Mouse (Mus musculus): ENCODE measurements around the gene Gpr55. TPM values are rescaled to one million over a fixed set of nuclear protein-coding genes. Genes with fewer than 3 reads are reported as not detected.

The Gpr55 gene
- polyA plus RNA-seq, 1 experiment from 2014 or later = 0.05 TPM

DNA sequence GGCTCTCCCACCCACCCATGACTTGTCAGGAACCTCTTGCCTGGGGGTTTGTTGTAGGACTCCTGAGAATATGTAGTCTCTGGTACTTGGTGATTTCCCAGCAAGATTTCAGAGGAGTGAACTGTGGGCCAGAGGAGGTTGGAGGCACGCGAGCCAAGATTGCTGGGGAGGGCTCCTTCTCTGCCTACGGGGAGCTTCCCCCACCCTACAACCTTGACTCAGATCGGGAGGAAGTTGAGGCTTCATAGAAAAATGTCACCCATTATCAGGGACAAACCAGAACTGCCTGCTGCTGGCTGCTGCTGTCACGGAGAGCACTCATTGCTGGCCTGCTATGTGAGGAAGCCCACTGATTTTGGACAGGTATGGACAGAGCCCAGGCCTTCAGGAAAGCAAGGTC lies 3.5 kb downstream of the Gpr55 start:
- WGBS = 84% methylated on average over 5 of the region's 5 CpGs
- H3K4me3 ChIP-seq = no peak overlapping the region
- no peaks in the 10 kb centered on the region; the same call in 1 of the 2 replicates for H3K4me1 ChIP-seq
- H3K9me3 ChIP-seq = no peaks in the 10 kb centered on the region
- H3K4me2 ChIP-seq (replicated peaks) = no peak overlapping the region
- no peak overlapping the region for H3K27ac ChIP-seq (replicated peaks)
- H3K9ac ChIP-seq (replicated peaks) = no peak overlapping the region
- no peak for ATAC-seq (ENCODE audit: low FRiP score, low read depth)
- no peaks in the 10 kb centered on the region for H3K36me3 ChIP-seq
- H3K27me3 ChIP-seq = no peaks in the 10 kb centered on the region

DNA sequence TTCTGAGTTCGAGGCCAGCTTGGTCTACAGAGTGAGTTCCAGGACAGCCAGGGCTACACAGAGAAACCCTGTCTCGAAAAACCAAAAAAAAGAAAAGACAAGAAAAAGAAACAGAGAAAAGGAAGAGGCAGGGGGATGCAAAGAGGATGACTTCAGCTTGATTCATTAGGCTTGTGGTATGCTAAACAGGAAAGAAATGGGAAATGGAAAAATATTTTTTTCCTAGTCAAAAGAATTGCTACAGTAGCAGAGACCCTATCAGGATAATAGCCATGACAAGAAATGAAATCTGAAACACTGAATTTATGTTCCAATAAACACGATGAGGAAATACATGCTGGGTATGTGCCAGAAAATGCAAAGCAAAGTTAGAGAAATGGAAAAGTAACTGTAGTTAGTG lies 5.7 kb downstream of the Gpr55 start:
- Histone ChIP-seq H3K36me3 (no peaks in the 10 kb centered on the region), H3K4me2 (replicated peaks) (no peak overlapping the region), H3K9me3 (no peaks in the 10 kb centered on the region), H3K27ac (replicated peaks) (no peak overlapping the region), H3K4me3 (no peak overlapping the region), H3K27me3 (no peaks in the 10 kb centered on the region), H3K9ac (replicated peaks) (no peak overlapping the region), H3K4me1 (no peaks in the 10 kb centered on the region; the same call in 1 of the 2 replicates)
- no peak for ATAC-seq (ENCODE audit: low FRiP score, low read depth)
- 89% methylated on average over 3 of the region's 3 CpGs for WGBS

DNA sequence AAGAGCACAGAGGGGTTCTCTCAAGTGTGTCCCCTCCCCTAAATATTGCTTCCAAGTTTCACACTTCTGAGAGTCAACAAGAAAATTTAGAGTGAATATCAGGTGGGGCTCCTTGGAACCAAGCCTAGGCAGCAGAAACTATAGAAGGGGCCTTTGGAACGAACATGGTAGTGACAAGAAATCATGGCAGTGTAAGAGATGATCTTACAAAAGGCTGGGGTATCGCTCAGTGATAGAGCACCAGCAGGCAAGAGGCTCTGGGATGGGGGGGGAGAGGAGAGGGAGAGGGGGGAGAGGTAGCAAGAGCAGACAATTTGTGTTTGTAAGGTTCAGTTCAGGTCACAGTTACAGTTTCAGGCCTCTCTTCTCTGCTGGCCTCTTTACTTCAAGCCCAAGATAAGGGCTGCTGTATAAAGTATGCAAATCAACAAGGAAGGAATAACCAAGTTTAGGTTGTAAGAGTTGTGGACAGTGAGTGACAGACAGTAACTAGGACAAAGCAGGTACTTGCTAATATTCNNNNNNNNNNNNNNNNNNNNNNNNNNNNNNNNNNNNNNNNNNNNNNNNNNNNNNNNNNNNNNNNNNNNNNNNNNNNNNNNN lies 11.6 kb downstream of the Gpr55 start:
- H3K27me3 ChIP-seq = no peaks in the 10 kb centered on the region
- no peaks in the 10 kb centered on the region for H3K36me3 ChIP-seq
- 89% methylated on average over 2 of the region's 2 CpGs for WGBS
- ATAC-seq (ENCODE audit: low FRiP score, low read depth) = no peak
- H3K4me1 ChIP-seq = no peaks in the 10 kb centered on the region
- no peak overlapping the region for H3K9ac ChIP-seq (replicated peaks)
- H3K27ac ChIP-seq (replicated peaks) = no peak overlapping the region
- 0 out of 2 replicates have a peak, but pooled peaks cover 6% of the 10 kb centered on the region for H3K9me3 ChIP-seq
- no peak overlapping the region for H3K4me2 ChIP-seq (replicated peaks)
- no peak overlapping the region for H3K4me3 ChIP-seq

DNA sequence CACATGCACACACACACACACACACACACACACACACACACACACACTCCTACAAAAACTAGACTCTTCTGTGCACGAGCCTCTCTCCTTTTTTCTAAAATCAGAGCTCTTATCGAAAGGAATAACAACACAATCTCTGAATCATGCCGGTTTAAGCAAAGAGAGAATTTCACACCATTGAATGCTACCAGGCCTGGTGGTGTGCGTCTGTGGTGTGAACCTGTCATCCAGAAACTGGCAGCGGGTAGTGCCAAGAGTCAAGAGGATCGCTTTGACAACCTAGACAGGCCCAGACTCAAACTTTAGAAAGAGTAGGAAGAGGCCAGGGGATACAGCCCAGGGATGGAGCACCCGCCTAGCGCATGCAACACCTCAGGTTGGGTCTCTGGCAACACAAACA lies 18.5 kb downstream of the Gpr55 start:
- H3K27me3 ChIP-seq = no peaks in the 10 kb centered on the region
- H3K36me3 ChIP-seq = no peaks in the 10 kb centered on the region
- H3K4me2 ChIP-seq (replicated peaks) = no peak overlapping the region
- WGBS = 86% methylated on average over 8 of the region's 8 CpGs
- H3K9me3 ChIP-seq = 0 out of 2 replicates have a peak, but pooled peaks cover 6% of the 10 kb centered on the region
- no peak overlapping the region for H3K27ac ChIP-seq (replicated peaks)
- no peak overlapping the region for H3K4me3 ChIP-seq
- no peak overlapping the region for H3K9ac ChIP-seq (replicated peaks)
- ATAC-seq (ENCODE audit: low FRiP score, low read depth) = no peak
- no peaks in the 10 kb centered on the region for H3K4me1 ChIP-seq

DNA sequence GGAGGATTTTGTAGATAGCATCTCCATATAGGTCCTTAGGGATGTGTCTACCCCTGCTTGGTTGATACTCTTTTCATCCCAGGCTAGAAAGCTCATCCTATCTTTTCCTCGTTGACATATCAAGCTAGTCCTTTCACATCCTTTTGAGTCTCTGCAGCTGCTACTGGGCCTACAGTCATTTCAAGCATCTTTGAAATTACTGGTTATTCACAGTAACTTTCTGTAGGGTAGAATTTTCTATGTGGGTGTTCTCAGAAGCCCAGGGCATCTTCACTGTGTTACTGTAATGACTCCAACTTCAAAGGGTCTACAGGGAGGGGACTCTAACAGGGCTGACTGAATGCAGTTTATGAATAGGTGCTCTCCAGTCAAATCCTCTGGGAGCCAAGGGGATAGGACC lies 23.5 kb downstream of the Gpr55 start:
- Histone ChIP-seq H3K4me2 (replicated peaks) (no peak overlapping the region), H3K27ac (replicated peaks) (no peak overlapping the region), H3K4me1 (peaks cover 22% of the 10 kb centered on the region), H3K36me3 (no peaks in the 10 kb centered on the region), H3K9ac (replicated peaks) (no peak overlapping the region), H3K9me3 (no peaks in the 10 kb centered on the region), H3K27me3 (0 out of 2 replicates have a peak, but pooled peaks cover 4% of the 10 kb centered on the region), H3K4me3 (no peak overlapping the region)
- 78% methylated on average over 1 of the region's 1 CpGs for WGBS
- no peak for ATAC-seq (ENCODE audit: low FRiP score, low read depth)

DNA sequence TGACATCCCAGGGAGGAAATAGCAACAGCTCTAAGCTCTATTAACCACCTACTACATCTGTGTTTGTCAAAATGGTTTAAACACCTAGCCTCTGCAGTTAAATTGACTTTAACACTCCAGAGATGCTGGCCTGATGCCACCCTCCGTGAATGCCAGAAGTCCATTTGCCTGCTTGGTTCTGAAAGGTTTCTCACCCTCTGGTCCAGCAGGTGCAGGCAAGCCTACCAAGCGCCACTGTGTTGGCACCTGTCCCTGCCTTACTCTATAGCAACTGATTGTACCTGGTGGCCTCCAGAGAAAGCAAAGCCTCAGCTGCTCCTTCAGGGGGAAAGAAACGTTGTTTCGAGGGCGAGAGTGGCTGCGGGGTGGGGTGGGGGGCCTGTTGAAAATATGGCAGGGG lies 24.5 kb downstream of the Gpr55 start:
- Histone ChIP-seq H3K4me2 (replicated peaks) (no peak overlapping the region), H3K4me1 (peaks cover 22% of the 10 kb centered on the region), H3K27ac (replicated peaks) (no peak overlapping the region), H3K9ac (replicated peaks) (no peak overlapping the region), H3K36me3 (no peaks in the 10 kb centered on the region), H3K9me3 (no peaks in the 10 kb centered on the region), H3K4me3 (no peak overlapping the region), H3K27me3 (0 out of 2 replicates have a peak, but pooled peaks cover 4% of the 10 kb centered on the region)
- 86% methylated on average over 6 of the region's 6 CpGs for WGBS
- ATAC-seq (ENCODE audit: low FRiP score, low read depth) = no peak

DNA sequence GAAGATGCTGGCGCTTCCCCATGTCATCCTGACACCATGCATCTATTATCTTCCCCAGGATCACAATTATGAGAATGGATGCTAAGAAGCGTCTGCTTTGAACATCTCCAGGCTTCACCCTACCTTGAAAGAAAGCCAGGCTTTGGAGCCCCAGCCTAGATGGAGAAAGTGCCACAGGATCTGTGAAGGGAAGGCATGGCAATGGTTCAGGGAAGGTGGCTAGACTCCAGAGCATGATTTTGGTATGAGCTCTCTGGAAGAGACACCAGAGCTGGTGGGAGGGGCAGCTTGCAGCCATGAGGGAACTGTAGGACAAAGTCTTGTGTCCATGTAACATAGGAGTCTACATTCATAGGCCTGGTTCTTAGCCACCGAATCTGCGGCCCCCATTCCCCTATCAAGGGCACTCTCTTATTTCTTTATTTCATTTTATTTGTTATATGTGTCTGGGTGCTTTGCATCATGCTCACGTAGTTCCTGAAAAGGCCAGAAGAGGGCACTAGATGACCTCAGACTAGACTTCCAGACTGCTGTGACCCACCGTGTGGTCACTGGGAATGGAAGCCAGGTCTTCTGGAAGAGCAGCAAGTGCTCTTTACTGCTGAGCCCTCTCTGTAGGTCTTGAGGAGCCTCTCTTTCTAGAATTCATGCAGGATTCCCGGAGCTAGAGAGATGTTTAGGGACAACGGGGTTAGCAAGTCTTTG lies 25.5 kb downstream of the Gpr55 start:
- ATAC-seq (ENCODE audit: low FRiP score, low read depth) = no peak
- no peaks in the 10 kb centered on the region for H3K36me3 ChIP-seq
- H3K27me3 ChIP-seq = 0 out of 2 replicates have a peak, but pooled peaks cover 4% of the 10 kb centered on the region
- no peak overlapping the region for H3K4me3 ChIP-seq
- WGBS = 49% methylated on average over 8 of the region's 8 CpGs
- H3K4me1 ChIP-seq = peaks cover 22% of the 10 kb centered on the region
- H3K27ac ChIP-seq (replicated peaks) = no peak overlapping the region
- no peak overlapping the region for H3K9ac ChIP-seq (replicated peaks)
- H3K4me2 ChIP-seq (replicated peaks) = no peak overlapping the region
- H3K9me3 ChIP-seq = no peaks in the 10 kb centered on the region

DNA sequence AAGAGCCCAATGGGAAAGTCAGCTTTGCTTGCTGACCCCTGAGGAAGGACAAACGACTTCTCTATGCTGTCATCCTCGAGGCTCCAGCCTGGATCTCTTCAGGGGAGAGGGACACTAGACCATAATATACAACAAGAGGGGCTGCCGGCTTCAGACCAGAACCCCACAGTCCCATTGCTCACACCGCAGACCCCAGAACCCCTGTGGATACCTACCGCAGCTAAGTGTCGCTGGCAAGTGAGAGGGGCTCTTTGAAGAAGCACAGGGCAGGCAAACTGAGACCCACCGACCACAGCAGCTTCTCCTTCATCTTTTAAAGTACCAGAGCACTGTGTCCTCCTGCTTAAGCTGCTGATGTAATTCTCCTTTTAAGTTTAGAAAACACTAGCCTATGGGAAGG lies 26.2 kb downstream of the Gpr55 start:
- H3K9me3 ChIP-seq = no peaks in the 10 kb centered on the region

DNA sequence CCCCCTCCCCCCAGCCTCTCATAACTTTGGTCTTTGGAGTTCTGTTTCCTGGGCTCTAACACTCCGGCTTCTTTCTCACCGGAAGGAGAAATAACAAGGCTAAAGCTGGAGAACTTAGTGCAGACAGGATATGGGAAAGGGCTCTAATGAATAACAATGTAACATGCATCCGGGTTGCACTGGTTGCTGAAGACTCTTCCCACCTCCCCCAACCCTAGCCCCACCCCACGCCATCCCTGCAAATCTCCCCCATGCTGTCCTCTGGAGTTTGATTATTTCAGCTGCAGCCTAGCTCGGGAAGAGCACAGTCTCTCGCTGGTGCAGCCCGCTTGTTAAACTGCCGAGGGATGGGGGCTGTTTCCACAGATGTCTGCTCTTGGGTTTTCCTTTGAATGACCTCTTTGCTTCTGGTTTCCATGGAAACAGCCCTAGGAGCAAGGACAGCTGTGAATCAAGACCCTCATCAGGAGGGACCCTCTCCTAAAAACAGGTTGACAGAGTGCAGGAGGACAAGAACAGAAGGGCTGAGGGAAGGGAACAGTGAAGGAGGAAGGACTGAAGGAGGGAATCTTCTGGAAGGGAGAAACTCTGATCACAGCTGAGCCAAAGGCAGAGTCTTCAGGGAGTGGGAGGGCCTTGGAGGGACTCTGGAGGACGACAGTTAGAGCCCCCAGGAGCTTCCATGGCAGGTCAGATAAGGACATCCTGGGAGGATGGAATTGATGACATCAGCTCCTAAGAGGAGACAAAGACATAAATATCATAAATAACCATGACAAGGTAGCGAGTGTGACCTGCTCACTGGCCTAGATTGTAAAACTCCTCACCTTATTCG lies 27.0 kb downstream of the Gpr55 start:
- 13% methylated on average over 11 of the region's 11 CpGs for WGBS
- Histone ChIP-seq H3K36me3 (no peaks in the 10 kb centered on the region), H3K9me3 (no peaks in the 10 kb centered on the region), H3K4me2 (replicated peaks) (peak overlapping the region; percentile 40), H3K27me3 (0 out of 2 replicates have a peak, but pooled peaks cover 4% of the 10 kb centered on the region), H3K4me3 (no peak overlapping the region), H3K4me1 (peaks cover 29% of the 10 kb centered on the region), H3K9ac (replicated peaks) (peak overlapping the region; percentile 41; the same call in 1 of the 2 replicates), H3K27ac (replicated peaks) (peak overlapping the region; percentile 75)
- ATAC-seq (ENCODE audit: low FRiP score, low read depth) = peak; percentile 62

More for the DNA sequence above, 26.2 kb downstream of the Gpr55 start:
- Histone ChIP-seq H3K4me2 (replicated peaks) (no peak overlapping the region), H3K4me3 (no peak overlapping the region), H3K4me1 (peaks cover 22% of the 10 kb centered on the region), H3K36me3 (no peaks in the 10 kb centered on the region), H3K9ac (replicated peaks) (no peak overlapping the region), H3K27me3 (0 out of 2 replicates have a peak, but pooled peaks cover 4% of the 10 kb centered on the region), H3K27ac (replicated peaks) (peak overlapping the region; percentile 75; the same call in 1 of the 2 replicates)
- 16% methylated on average over 7 of the region's 7 CpGs for WGBS
- ATAC-seq (ENCODE audit: low FRiP score, low read depth) = no peak

DNA sequence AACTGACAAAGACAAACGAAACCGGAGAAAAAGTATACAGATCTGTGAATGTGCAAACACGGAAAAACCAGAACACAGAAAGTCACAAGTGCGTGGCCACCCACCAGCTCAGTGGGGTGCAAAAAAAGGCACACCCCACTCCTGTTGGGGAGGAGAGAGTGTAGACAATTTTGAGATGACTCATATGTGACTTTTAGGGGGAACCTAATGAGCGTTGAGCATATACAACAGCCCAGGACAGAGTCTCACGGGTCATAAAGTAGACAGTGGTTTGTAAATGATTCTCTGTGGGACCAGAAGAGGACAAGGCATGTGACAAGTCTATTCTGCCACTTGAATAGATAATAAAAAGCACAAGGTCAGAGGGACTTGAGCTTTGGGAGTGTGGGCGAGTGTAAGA lies 27.6 kb downstream of the Gpr55 start:
- 26% methylated on average over 7 of the region's 7 CpGs for WGBS
- Histone ChIP-seq H3K27ac (replicated peaks) (peak overlapping the region; percentile 75), H3K9me3 (no peaks in the 10 kb centered on the region), H3K9ac (replicated peaks) (no peak overlapping the region), H3K4me2 (replicated peaks) (peak overlapping the region; percentile 40), H3K4me1 (peaks cover 35% of the 10 kb centered on the region), H3K4me3 (no peak overlapping the region), H3K27me3 (0 out of 2 replicates have a peak, but pooled peaks cover 4% of the 10 kb centered on the region), H3K36me3 (no peaks in the 10 kb centered on the region)
- peak; percentile 53 for ATAC-seq (ENCODE audit: low FRiP score, low read depth)

DNA sequence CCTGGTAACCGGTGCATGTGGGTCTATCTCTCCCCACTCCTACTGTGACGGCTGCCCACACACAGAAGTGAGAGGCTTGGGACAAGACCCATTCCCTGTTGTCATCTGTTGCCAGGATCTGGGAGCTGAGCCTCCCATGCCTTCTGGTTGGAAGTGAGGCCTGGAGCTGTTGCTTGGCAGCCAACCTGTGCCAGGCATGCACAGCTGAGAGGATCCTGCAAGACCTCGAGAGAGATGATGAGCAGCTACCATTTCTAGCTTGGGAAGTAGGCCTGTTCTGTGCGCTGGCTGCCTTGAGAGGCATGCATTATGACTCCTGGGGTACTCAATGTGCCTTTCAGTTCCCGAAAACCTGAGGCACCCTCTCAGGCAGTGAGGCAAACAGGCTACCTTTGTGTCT lies 29.6 kb downstream of the Gpr55 start:
- 0 out of 2 replicates have a peak, but pooled peaks cover 4% of the 10 kb centered on the region for H3K27me3 ChIP-seq
- 86% methylated on average over 5 of the region's 5 CpGs for WGBS
- no peak overlapping the region for H3K9ac ChIP-seq (replicated peaks)
- no peak overlapping the region for H3K4me3 ChIP-seq
- no peak for ATAC-seq (ENCODE audit: low FRiP score, low read depth)
- H3K36me3 ChIP-seq = no peaks in the 10 kb centered on the region
- peaks cover 43% of the 10 kb centered on the region for H3K4me1 ChIP-seq
- H3K27ac ChIP-seq (replicated peaks) = no peak overlapping the region
- no peak overlapping the region for H3K4me2 ChIP-seq (replicated peaks)
- no peaks in the 10 kb centered on the region for H3K9me3 ChIP-seq

DNA sequence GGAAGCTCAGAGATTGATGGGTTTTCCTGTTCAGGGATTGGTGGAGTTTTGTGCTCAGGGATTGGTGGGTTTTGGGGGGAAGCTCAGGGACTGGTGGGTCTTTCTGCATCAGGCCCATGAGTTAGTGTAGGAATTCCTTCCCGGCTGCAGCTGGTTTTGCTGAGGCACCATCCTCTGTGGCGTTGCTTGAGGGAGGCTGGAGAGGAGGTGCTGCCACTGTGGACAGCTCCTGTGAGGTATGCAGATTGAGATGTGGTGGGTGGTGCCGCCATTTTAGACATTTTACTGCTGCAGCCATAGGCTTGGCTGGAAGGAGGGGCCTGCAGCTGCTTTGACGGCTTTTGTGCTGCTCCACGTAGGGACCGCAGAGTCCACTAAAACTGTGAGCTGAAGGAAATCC lies 31.4 kb downstream of the Gpr55 start:
- 88% methylated on average over 6 of the region's 6 CpGs for WGBS
- no peaks in the 10 kb centered on the region for H3K9me3 ChIP-seq

More for the DNA sequence above, 31.4 kb downstream of the Gpr55 start:
- Histone ChIP-seq H3K4me2 (replicated peaks) (no peak overlapping the region), H3K9ac (replicated peaks) (no peak overlapping the region), H3K36me3 (no peaks in the 10 kb centered on the region), H3K27me3 (no peaks in the 10 kb centered on the region), H3K4me1 (peaks cover 41% of the 10 kb centered on the region), H3K4me3 (no peak overlapping the region), H3K27ac (replicated peaks) (0 out of 2 replicates have a peak overlapping the region, but pooled peaks have one; percentile 76)
- no peak for ATAC-seq (ENCODE audit: low FRiP score, low read depth)

Measured in midbrain, embryonic 12.5 days (tissue).